Mouse (Mus musculus): ENCODE measurements around the gene Tesk1. TPM values are rescaled to one million over a fixed set of nuclear protein-coding genes. Genes with fewer than 3 reads are reported as not detected.

Gene Tesk1
- polyA plus RNA-seq, 1 experiment from 2014 or later, result 1.6 TPM

DNA sequence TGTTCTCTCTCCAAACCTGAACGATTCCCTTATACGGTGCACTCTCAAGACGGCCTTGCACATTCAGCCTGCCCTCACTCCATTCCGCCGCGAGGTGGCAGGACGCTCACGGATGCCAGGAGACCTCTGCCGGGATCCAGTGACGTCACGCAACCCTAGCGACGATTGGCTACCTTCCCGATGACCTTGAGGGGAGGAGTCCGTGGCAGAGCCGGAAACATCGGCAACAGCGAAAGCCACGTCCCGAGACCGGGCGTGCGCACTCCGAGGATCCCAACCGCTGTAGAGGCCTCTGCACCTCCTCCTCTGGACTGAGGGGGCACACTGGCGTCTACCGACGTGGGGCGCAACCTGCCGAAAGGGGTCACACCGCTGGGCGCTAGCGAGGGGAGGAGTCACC, 305 bp downstream of the Tesk1 start:
- ATAC-seq (replicated peaks; ENCODE audit: extremely low read depth, insufficient read depth, low FRiP score), result peak; percentile 95
- peak overlapping the region; percentile 99 for H3K9ac ChIP-seq (ENCODE audit: low read length)
- H3K4me1 ChIP-seq (ENCODE audit: control insufficient read depth, insufficient read depth, low read length), result peaks cover 9% of the 10 kb centered on the region
- peak overlapping the region; percentile 99 for H3K27ac ChIP-seq (ENCODE audit: low read length)
- H3K27me3 ChIP-seq (ENCODE audit: control insufficient read depth, insufficient read depth, low read length), result no peaks in the 10 kb centered on the region
- peaks cover 14% of the 10 kb centered on the region for H3K36me3 ChIP-seq (ENCODE audit: control insufficient read depth, insufficient read depth)
- H3K4me3 ChIP-seq (ENCODE audit: low read length), result peak overlapping the region; percentile 91
- no peaks in the 10 kb centered on the region for H3K9me3 ChIP-seq (replicated peaks; ENCODE audit: control insufficient read depth, low read length)
- peak overlapping the region; percentile 97 for H3K4me2 ChIP-seq (ENCODE audit: low read depth, low read length)
- WGBS, result under 1% methylated on average over 33 of the region's 33 CpGs

DNA sequence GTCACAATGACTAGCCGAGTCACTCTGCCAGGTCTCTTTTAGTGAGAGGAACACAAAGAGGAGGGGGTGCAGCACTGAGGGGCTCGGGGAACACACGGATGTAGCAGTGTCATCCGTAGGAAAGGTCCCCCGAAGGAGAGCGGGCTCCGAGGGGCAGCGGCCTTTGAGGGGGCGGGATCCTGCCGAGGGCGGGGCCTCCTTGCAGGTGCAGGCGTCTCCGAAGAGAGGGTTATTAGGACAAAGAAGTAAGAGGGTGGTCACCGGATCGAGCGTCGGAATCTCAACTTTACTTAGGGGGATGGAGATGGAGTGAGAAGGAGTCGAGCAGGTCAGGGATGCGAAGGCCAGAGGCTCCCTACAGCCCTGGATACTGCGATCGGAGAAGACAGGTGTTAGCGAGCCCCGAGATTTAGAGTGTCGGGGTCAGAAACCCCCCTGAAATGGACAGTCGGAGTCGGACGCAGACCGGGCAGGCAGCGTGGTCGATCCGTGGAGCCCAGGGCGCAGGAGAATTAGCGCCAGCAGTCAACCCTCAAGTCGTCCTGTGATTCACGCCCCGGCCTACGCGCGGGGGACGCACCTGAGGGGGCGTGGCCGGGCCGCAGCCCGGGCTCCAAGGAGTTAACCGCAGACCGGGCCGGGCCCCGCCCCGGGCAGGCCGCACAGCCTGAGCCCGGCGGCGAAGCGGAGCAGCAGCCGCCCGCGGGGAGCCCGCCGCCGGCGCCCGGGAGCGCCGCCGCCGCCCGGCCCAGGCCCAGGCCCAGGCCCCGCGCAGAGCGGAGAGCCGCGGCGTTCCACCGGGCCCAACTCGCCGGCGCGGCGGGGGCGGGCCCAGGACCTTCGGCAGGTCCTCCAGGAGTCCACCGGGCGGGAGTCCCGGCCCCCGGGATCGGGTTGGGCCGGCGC, 970 bp downstream of the Tesk1 start:
- Histone ChIP-seq H3K9ac (ENCODE audit: low read length) (peak overlapping the region; percentile 99), H3K4me2 (ENCODE audit: low read depth, low read length) (peak overlapping the region; percentile 97), H3K9me3 (replicated peaks; ENCODE audit: control insufficient read depth, low read length) (no peaks in the 10 kb centered on the region), H3K4me3 (ENCODE audit: low read length) (peak overlapping the region; percentile 91), H3K27me3 (ENCODE audit: control insufficient read depth, insufficient read depth, low read length) (no peaks in the 10 kb centered on the region), H3K27ac (ENCODE audit: low read length) (peak overlapping the region; percentile 99), H3K4me1 (ENCODE audit: control insufficient read depth, insufficient read depth, low read length) (peaks cover 9% of the 10 kb centered on the region), H3K36me3 (ENCODE audit: control insufficient read depth, insufficient read depth) (peaks cover 21% of the 10 kb centered on the region)
- ATAC-seq (replicated peaks; ENCODE audit: extremely low read depth, insufficient read depth, low FRiP score), result peak; percentile 65
- under 1% methylated on average over 85 of the region's 88 CpGs for WGBS

DNA sequence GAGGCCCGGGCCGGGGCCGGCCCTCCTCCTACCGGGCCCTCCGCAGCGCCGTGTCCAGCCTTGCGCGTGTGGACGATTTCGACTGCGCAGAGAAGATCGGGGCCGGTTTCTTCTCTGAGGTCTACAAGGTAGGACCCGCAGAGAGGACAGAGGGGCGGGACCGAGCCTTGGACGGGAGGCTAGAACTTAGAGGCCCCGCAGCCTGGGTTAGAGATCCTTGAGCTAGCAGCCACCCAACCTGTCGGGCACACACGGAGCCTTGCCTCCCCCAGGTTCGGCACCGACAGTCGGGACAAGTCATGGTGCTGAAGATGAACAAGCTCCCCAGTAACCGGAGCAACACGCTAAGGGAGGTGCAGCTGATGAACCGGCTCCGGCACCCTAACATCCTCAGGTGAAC, 1.8 kb downstream of the Tesk1 start:
- H3K9me3 ChIP-seq (replicated peaks; ENCODE audit: control insufficient read depth, low read length), result no peaks in the 10 kb centered on the region
- peaks cover 24% of the 10 kb centered on the region for H3K36me3 ChIP-seq (ENCODE audit: control insufficient read depth, insufficient read depth)
- ATAC-seq (replicated peaks; ENCODE audit: extremely low read depth, insufficient read depth, low FRiP score), result peak; percentile 5
- peaks cover 9% of the 10 kb centered on the region for H3K4me1 ChIP-seq (ENCODE audit: control insufficient read depth, insufficient read depth, low read length)
- H3K27me3 ChIP-seq (ENCODE audit: control insufficient read depth, insufficient read depth, low read length), result no peaks in the 10 kb centered on the region
- peak overlapping the region; percentile 91 for H3K4me3 ChIP-seq (ENCODE audit: low read length)
- H3K4me2 ChIP-seq (ENCODE audit: low read depth, low read length), result peak overlapping the region; percentile 97
- WGBS, result 2% methylated on average over 28 of the region's 28 CpGs
- H3K9ac ChIP-seq (ENCODE audit: low read length), result peak overlapping the region; percentile 99
- H3K27ac ChIP-seq (ENCODE audit: low read length), result peak overlapping the region; percentile 99

DNA sequence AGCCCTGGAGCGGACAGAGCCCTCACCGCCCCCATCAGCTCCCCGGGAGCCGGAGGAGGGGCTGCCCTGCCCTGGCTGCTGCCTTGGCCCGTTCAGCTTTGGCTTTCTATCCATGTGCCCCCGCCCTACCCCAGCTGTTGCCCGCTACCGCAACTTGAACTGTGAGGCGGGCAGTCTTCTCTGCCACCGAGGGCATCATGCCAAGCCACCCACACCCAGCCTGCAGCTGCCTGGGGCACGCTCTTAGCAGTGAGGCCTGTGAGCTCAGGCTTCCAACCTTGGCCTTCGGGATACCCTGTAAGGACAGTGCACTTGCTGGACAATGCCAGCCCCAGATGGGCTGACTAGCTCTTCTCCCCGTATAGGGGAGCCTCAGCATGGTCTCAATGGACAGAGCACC, 5.5 kb downstream of the Tesk1 start:
- Histone ChIP-seq H3K9ac (ENCODE audit: low read length) (no peak overlapping the region), H3K4me3 (ENCODE audit: low read length) (no peak overlapping the region), H3K4me2 (ENCODE audit: low read depth, low read length) (no peak overlapping the region), H3K9me3 (replicated peaks; ENCODE audit: control insufficient read depth, low read length) (no peaks in the 10 kb centered on the region), H3K27me3 (ENCODE audit: control insufficient read depth, insufficient read depth, low read length) (no peaks in the 10 kb centered on the region), H3K36me3 (ENCODE audit: control insufficient read depth, insufficient read depth) (peaks cover 24% of the 10 kb centered on the region), H3K4me1 (ENCODE audit: control insufficient read depth, insufficient read depth, low read length) (peaks cover 9% of the 10 kb centered on the region), H3K27ac (ENCODE audit: low read length) (no peak overlapping the region)
- ATAC-seq (replicated peaks; ENCODE audit: extremely low read depth, insufficient read depth, low FRiP score), result no peak
- WGBS, result 85% methylated on average over 13 of the region's 13 CpGs

DNA sequence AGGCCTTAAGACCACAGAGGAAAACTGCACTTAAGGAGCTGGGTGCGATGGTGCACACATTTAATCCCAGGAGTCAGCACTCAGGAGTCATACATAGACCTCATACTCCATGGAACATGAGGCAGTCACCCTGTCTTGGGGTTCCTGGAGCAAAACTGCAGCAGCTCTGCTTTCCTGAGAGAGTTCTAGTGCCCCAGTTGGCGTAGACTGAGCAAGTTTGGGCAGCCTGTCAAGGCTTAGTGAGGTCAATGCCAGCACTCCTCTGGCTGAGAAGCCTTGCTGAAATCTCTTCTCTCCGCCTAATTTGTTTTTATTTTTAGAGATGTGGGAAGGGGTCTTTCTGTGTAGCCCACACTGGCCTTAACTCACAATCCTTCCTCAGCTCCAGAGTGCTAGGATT, 6.8 kb downstream of the Tesk1 start:
- Histone ChIP-seq H3K27me3 (ENCODE audit: control insufficient read depth, insufficient read depth, low read length) (peaks cover 6% of the 10 kb centered on the region), H3K27ac (ENCODE audit: low read length) (no peak overlapping the region), H3K4me2 (ENCODE audit: low read depth, low read length) (no peak overlapping the region), H3K9me3 (replicated peaks; ENCODE audit: control insufficient read depth, low read length) (no peaks in the 10 kb centered on the region), H3K4me3 (ENCODE audit: low read length) (no peak overlapping the region), H3K9ac (ENCODE audit: low read length) (no peak overlapping the region), H3K4me1 (ENCODE audit: control insufficient read depth, insufficient read depth, low read length) (peaks cover 16% of the 10 kb centered on the region), H3K36me3 (ENCODE audit: control insufficient read depth, insufficient read depth) (peaks cover 24% of the 10 kb centered on the region)
- 83% methylated on average over 3 of the region's 3 CpGs for WGBS
- no peak for ATAC-seq (replicated peaks; ENCODE audit: extremely low read depth, insufficient read depth, low FRiP score)

DNA sequence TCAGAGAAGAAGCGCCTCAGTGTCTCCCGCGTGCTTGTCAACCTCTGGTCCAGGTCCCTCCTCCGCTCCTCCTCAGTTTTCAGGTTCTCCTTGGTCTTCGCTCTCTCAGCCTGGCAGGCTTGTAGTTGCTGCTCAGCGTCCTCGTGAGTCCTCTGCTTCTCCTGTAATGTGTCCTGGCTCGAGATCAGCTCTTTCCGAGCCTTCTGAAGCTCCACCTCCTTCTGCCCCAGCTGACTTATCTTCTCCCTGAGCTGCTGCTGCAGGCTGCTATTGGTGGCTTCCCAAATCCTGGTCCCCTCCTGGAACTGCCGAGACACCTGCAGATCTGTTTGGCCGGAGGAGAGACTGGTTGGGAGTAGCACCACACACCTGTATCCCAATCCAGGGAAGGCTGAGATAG, 10.6 kb downstream of the Tesk1 start:
- H3K4me2 ChIP-seq (ENCODE audit: low read depth, low read length), result no peak overlapping the region
- no peak for ATAC-seq (replicated peaks; ENCODE audit: extremely low read depth, insufficient read depth, low FRiP score)
- H3K27me3 ChIP-seq (ENCODE audit: control insufficient read depth, insufficient read depth, low read length), result peaks cover 14% of the 10 kb centered on the region

DNA sequence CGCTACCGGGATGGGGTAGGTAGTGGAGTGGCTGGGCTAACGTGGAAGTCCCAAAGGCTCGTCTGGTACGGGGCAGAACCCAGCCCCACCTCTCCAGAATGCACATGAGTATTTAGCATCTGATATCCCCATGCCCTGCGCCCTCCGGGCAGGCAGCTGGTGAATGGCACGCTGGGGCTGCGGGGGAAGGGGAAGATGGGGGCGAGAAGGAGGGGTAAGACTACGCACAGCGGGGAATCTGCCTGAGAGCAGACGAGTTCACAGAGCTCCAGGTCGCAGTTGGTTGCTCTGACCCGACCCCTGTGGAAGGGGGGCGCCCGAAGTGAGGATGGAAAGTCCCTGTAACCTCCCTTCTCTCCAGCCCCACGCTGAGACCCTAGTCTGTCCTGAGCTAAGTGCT, 11.7 kb downstream of the Tesk1 start:
- Histone ChIP-seq H3K9ac (ENCODE audit: low read length) (peak overlapping the region; percentile 15), H3K9me3 (replicated peaks; ENCODE audit: control insufficient read depth, low read length) (no peaks in the 10 kb centered on the region), H3K4me1 (ENCODE audit: control insufficient read depth, insufficient read depth, low read length) (peaks cover 24% of the 10 kb centered on the region), H3K36me3 (ENCODE audit: control insufficient read depth, insufficient read depth) (no peaks in the 10 kb centered on the region), H3K27me3 (ENCODE audit: control insufficient read depth, insufficient read depth, low read length) (peaks cover 14% of the 10 kb centered on the region), H3K4me2 (ENCODE audit: low read depth, low read length) (peak overlapping the region; percentile 66), H3K4me3 (ENCODE audit: low read length) (peak overlapping the region; percentile 35), H3K27ac (ENCODE audit: low read length) (no peak overlapping the region)
- 1% methylated on average over 18 of the region's 18 CpGs for WGBS
- no peak for ATAC-seq (replicated peaks; ENCODE audit: extremely low read depth, insufficient read depth, low FRiP score)

More for the DNA sequence above, 10.6 kb downstream of the Tesk1 start:
- WGBS, result 41% methylated on average over 11 of the region's 11 CpGs
- no peak overlapping the region for H3K4me3 ChIP-seq (ENCODE audit: low read length)
- no peaks in the 10 kb centered on the region for H3K9me3 ChIP-seq (replicated peaks; ENCODE audit: control insufficient read depth, low read length)
- H3K9ac ChIP-seq (ENCODE audit: low read length), result no peak overlapping the region
- H3K4me1 ChIP-seq (ENCODE audit: control insufficient read depth, insufficient read depth, low read length), result peaks cover 24% of the 10 kb centered on the region
- no peak overlapping the region for H3K27ac ChIP-seq (ENCODE audit: low read length)
- peaks cover 7% of the 10 kb centered on the region; the same call in 1 of the 2 replicates for H3K36me3 ChIP-seq (ENCODE audit: control insufficient read depth, insufficient read depth)

DNA sequence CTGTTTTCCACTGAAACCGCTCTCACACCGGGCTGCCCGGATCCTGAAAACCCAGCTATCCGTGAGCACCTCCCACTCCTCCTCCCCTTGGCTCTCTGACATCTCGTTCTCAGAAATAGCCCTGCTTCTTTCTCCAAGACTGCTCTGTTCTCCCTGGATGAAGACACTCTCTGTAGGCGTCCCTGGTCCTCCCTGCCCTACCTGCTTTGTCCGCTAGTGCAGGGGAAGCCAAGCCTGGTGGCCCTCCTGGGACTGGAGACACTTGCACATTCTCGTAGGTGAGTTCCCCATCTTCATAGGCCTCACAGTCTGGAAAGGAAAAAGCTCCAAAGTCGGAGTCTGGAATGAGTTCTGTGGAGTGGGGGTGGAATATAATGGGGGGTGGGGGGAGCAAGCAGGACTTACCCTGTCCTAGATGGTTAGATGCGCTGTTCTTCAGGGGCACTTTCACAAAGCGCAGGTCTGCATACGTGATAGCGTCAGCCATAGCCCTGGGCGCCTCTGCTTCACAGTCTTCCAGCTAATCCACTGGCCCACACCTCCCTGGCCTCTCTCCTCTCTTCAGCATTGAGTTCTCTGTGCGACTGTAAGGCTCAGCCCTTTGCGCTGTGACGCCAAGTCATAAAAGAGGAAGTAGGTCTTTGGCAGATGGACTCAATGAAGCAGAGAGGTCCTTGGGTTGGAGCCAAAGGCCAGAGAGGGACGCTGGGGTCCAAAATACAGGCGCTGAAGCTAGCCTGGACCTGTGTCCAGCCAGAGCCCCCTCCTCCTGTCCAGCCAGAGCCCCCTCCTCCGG, 12.5 kb downstream of the Tesk1 start, which contains the start of gene Cd72:
Gene Cd72, minus strand, starts transcription at position 588 of the 796 bp plus-strand sequence.
- Histone ChIP-seq H3K9me3 (replicated peaks; ENCODE audit: control insufficient read depth, low read length) (no peaks in the 10 kb centered on the region), H3K27ac (ENCODE audit: low read length) (no peak within 1 kb of the TSS), H3K36me3 (ENCODE audit: control insufficient read depth, insufficient read depth) (no peaks in the 10 kb centered on the region), H3K4me3 (ENCODE audit: low read length) (peak within 1 kb of the TSS; percentile 35), H3K27me3 (ENCODE audit: control insufficient read depth, insufficient read depth, low read length) (peaks cover 14% of the 10 kb centered on the region), H3K9ac (ENCODE audit: low read length) (peak within 1 kb of the TSS; percentile 15), H3K4me1 (ENCODE audit: control insufficient read depth, insufficient read depth, low read length) (peaks cover 24% of the 10 kb centered on the region), H3K4me2 (ENCODE audit: low read depth, low read length) (peak within 1 kb of the TSS; percentile 66)
- ATAC-seq (replicated peaks; ENCODE audit: extremely low read depth, insufficient read depth, low FRiP score), result no peak
- WGBS, result 27% methylated on average over 20 of the region's 20 CpGs

DNA sequence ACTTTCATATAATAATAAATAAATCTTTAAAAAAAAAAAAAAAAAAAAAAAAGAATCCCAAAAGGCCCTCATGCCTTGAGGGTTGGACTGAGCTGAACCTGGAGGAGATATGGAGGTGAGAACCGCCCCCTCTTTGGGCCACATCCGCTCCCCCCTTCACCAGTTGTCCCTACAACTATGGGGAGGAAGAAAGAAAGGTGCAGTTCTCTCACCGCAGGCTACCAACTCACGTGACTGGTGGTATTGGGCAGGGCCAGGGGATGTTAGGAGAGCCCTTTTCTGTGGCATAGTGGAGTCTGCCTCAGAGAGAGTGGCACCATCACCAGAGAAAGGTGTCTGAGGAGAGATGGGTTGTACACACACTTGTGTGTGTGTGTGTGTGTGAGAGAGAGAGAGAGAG, 14.7 kb downstream of the Tesk1 start:
- Histone ChIP-seq H3K4me2 (ENCODE audit: low read depth, low read length) (no peak overlapping the region), H3K4me1 (ENCODE audit: control insufficient read depth, insufficient read depth, low read length) (peaks cover 24% of the 10 kb centered on the region), H3K27me3 (ENCODE audit: control insufficient read depth, insufficient read depth, low read length) (peaks cover 14% of the 10 kb centered on the region), H3K9me3 (replicated peaks; ENCODE audit: control insufficient read depth, low read length) (no peaks in the 10 kb centered on the region), H3K9ac (ENCODE audit: low read length) (no peak overlapping the region), H3K36me3 (ENCODE audit: control insufficient read depth, insufficient read depth) (no peaks in the 10 kb centered on the region), H3K4me3 (ENCODE audit: low read length) (no peak overlapping the region), H3K27ac (ENCODE audit: low read length) (no peak overlapping the region)
- no peak for ATAC-seq (replicated peaks; ENCODE audit: extremely low read depth, insufficient read depth, low FRiP score)
- WGBS, result 21% methylated on average over 4 of the region's 4 CpGs
